Mouse (Mus musculus) megakaryocyte, embryonic 14.5 days (primary cell): ENCODE results near the gene Sppl3.

Experiments used
- FLI1 ChIP-seq: IDR thresholded peaks from 2 replicates; pipeline ENCODE4 v1.6.1; 2012; ENCODE audit warnings: low read length, inconsistent platforms, mixed read lengths
- GATA1 ChIP-seq: IDR thresholded peaks from 3 replicates; pipeline ENCODE4 v1.6.1; 2012; ENCODE audit warnings: mixed read lengths, low read length, inconsistent platforms, borderline replicate concordance

DNA sequence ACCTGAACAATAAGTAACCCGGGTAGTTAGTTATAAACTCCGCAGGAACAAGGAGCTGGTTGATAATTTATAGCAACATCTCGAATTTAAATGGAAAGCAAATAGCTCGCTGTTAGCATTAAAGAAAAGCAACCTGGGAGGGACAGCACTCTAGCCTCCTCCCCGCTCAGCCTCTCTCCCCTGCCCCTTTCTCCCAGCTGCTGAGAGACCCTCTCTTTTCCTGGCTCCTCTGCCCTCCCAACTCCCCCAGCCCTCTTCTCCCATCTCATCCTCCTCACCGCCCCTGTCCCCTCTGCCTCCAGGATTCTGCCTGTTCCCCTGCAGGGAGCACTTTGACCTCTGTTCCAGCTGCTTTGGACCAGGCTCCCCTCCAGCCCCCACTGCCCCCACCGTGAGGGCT, 42.3 kb upstream of the Sppl3 start:
- no peak for TF ChIP-seq GATA1
- no peak for TF ChIP-seq FLI1
